Mouse (Mus musculus): ENCODE data around the gene Olfr593.

DNA sequence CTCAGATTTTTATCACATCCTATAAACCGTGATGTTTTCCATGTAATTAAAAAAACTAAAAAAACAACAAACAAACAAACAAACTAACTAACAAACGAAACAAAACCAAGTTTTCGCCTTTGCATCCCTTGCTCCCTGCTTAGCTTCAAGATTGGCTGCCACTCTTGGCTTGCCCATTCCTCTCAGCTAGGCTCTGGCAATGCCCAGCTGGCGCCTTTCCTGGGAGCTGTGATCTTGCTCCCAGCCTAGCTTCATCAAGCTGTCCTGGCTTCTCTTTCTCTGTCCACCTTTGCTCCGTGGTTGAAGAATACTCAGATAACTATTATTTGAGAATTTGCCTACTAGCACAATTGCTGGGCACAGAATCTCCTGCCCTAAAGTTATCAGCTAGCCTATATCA, 42.0 kb upstream of the Olfr593 start:
- no peak for TF ChIP-seq CTCF (IDR thresholded peaks at IDR 0.05; ENCODE audit: insufficient read depth, low read depth, low read length)
- TF ChIP-seq POLR2A (IDR thresholded peaks at IDR 0.05; ENCODE audit: insufficient read depth, low read depth, low read length), result no peak
